Mouse (Mus musculus): ENCODE data around the gene Rbm4. TPM values are rescaled to one million over a fixed set of nuclear protein-coding genes. Genes with fewer than 3 reads are reported as not detected.
A peak's percentile ranks its signal among the peaks of the same experiment; 100 is the strongest.
"Not testable (repeated sequence)": the region's sequence is repeated elsewhere in the genome, so short reads cannot be mapped to it uniquely, and the experiment has no call there.

The Rbm4 gene
- polyA plus RNA-seq, 1 experiment from 2014 or later: 109 TPM

DNA sequence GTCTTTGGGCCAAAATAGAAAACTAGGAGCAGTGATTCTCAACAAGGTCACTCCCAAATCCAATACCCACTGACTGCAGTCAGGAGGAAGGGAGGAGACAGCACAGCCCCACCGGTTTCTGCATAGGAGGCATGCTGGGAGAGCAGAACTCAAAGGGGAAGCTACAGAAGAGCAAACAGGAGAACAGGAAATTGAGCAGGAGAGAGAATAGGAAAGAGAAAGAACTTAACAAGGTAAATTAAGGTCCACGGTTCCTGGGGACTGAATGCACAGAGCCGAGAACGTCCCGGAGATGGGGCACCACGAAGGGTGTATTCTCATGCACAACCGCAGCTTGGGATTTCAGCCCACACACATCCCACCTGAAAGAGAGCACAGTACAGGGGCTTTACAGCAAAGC, 8.5 kb downstream of the Rbm4 start:
- H3K27ac ChIP-seq (replicated peaks; ENCODE audit: low read depth, low read length): no peak overlapping the region
- H3K9ac ChIP-seq (ENCODE audit: low read length): no peak overlapping the region
- no peaks in the 10 kb centered on the region for H3K9me3 ChIP-seq (ENCODE audit: control insufficient read depth, low read length)
- no peak overlapping the region for H3K4me3 ChIP-seq (ENCODE audit: low read depth, low read length)
- 93% methylated on average over 7 of the region's 7 CpGs for WGBS
- H3K4me1 ChIP-seq (ENCODE audit: control insufficient read depth, insufficient read depth, low read length): no peaks in the 10 kb centered on the region
- H3K27me3 ChIP-seq (ENCODE audit: control insufficient read depth, insufficient read depth, low read length): no peaks in the 10 kb centered on the region
- peaks cover 39% of the 10 kb centered on the region for H3K36me3 ChIP-seq (ENCODE audit: control insufficient read depth, insufficient read depth, low read length)
- ATAC-seq (ENCODE audit: insufficient number of reproducible peaks, low FRiP score, low TSS enrichment, low read depth) (no peak), DNase-seq (ENCODE audit: low spot score) (no peak)
- H3K4me2 ChIP-seq (ENCODE audit: low read depth, severe bottlenecking): no peak overlapping the region

DNA sequence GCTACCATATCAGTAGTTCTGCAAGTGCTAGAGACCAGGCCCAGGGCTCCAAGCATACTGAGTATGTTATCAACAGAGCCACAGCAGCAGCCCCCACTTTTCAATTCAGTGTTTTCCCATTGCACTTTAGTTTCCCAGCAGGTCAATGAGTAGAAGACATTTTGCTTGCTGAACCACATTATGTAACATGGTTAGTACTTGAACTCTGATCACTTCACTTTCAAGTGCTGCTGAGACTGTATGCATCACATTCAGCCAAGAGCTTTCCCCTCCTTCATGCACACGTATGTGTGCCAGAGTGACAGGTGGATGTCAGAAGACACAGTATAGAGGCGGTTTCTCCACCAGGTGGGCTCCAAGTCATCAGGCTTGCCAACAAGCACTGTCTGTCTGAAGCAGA, 10.8 kb downstream of the Rbm4 start:
- Histone ChIP-seq H3K9me3 (ENCODE audit: control insufficient read depth, low read length) (no peaks in the 10 kb centered on the region), H3K27ac (replicated peaks; ENCODE audit: low read depth, low read length) (no peak overlapping the region), H3K4me1 (ENCODE audit: control insufficient read depth, insufficient read depth, low read length) (no peaks in the 10 kb centered on the region), H3K36me3 (ENCODE audit: control insufficient read depth, insufficient read depth, low read length) (peaks cover 38% of the 10 kb centered on the region), H3K9ac (ENCODE audit: low read length) (no peak overlapping the region), H3K27me3 (ENCODE audit: control insufficient read depth, insufficient read depth, low read length) (no peaks in the 10 kb centered on the region), H3K4me2 (ENCODE audit: low read depth, severe bottlenecking) (no peak overlapping the region), H3K4me3 (ENCODE audit: low read depth, low read length) (no peak overlapping the region)
- 94% methylated on average over 2 of the region's 2 CpGs for WGBS
- no peak for DNase-seq (ENCODE audit: low spot score)
- no peak for ATAC-seq (ENCODE audit: insufficient number of reproducible peaks, low FRiP score, low TSS enrichment, low read depth)

DNA sequence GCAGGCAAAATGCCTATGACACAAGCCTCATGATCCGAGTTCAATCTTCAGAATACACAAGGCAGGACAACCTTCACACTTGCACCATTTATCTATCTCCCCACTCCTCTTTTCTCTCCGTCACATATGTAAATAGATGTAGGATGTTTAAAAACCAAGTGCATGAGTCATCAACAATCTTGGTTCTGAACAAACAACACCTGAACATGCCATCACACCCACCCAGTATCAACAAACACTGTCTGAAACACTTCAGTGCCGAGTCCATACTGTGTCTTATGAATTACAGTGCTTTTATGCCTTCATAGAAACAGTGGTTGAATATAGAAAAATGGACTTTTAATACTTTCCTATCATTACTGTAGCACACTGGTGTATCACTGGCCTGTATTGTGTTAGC, 20.9 kb downstream of the Rbm4 start:
- no peak overlapping the region for H3K4me2 ChIP-seq (ENCODE audit: low read depth, severe bottlenecking)
- ATAC-seq (ENCODE audit: insufficient number of reproducible peaks, low FRiP score, low TSS enrichment, low read depth): no peak
- H3K36me3 ChIP-seq (ENCODE audit: control insufficient read depth, insufficient read depth, low read length): peaks cover 4% of the 10 kb centered on the region; the same call in 1 of the 2 replicates
- WGBS: 94% methylated on average over 3 of the region's 3 CpGs
- H3K27ac ChIP-seq (replicated peaks; ENCODE audit: low read depth, low read length): no peak overlapping the region
- no peaks in the 10 kb centered on the region for H3K27me3 ChIP-seq (ENCODE audit: control insufficient read depth, insufficient read depth, low read length)
- H3K4me3 ChIP-seq (ENCODE audit: low read depth, low read length): no peak overlapping the region
- no peak for DNase-seq (ENCODE audit: low spot score)
- no peaks in the 10 kb centered on the region for H3K9me3 ChIP-seq (ENCODE audit: control insufficient read depth, low read length)
- H3K9ac ChIP-seq (ENCODE audit: low read length): no peak overlapping the region
- H3K4me1 ChIP-seq (ENCODE audit: control insufficient read depth, insufficient read depth, low read length): no peaks in the 10 kb centered on the region

DNA sequence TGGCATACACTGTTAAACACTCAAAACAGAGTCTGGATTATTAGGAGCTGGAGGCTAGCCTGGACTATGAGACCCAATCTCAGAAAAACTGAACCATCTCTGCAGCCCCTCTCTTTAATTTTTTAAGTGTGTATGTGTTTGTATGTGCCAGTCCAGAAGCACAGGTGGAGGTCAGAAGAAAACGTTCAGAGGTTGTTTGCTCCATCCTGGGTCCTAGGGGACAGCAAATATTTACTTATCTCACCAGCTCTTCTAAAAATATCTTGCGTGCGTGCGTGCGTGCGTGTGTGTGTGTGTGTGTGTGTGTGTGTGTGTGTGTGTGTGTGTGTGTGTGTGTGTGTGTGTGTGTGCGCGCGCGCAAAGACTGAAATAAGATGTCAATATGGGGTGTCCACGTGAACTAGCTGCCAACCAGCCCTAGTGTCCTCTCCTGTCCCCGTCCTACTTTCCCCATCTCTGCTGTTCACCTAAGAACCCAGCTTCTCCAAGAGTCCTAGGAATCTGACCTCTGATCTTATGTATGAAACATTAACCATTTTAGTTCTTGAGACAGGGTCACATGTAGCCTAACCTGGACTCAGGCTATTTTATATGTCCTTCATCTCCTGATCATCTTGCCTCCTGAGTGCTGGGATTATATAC, 26.1 kb downstream of the Rbm4 start:
- Histone ChIP-seq H3K9ac (ENCODE audit: low read length) (no peak overlapping the region), H3K27me3 (ENCODE audit: control insufficient read depth, insufficient read depth, low read length) (no peaks in the 10 kb centered on the region), H3K9me3 (ENCODE audit: control insufficient read depth, low read length) (no peaks in the 10 kb centered on the region), H3K4me1 (ENCODE audit: control insufficient read depth, insufficient read depth, low read length) (no peaks in the 10 kb centered on the region), H3K36me3 (ENCODE audit: control insufficient read depth, insufficient read depth, low read length) (peaks cover 24% of the 10 kb centered on the region), H3K4me3 (ENCODE audit: low read depth, low read length) (no peak overlapping the region), H3K27ac (replicated peaks; ENCODE audit: low read depth, low read length) (no peak overlapping the region), H3K4me2 (ENCODE audit: low read depth, severe bottlenecking) (no peak overlapping the region)
- ATAC-seq (ENCODE audit: insufficient number of reproducible peaks, low FRiP score, low TSS enrichment, low read depth) (no peak), DNase-seq (ENCODE audit: low spot score) (no peak)
- WGBS: 93% methylated on average over 12 of the region's 12 CpGs

DNA sequence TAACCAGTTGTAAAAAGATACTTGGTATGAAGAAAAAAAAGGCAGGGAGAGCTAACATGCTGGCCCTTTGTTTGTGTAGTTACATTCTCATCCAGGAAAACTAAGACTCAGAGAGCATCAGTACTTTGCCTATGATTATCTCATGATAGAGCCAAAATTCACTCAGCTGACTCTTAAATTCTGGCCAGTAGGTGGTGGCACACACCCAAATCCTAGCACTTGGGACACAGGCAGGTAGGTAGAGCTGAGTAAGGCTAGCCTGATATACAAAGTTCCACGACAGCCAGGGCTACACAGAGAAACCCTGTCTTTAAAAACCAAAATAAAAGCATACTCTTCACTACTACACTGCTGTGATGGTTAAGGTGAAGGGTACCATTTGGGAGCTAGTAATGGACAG, 30.8 kb downstream of the Rbm4 start:
- H3K36me3 ChIP-seq (ENCODE audit: control insufficient read depth, insufficient read depth, low read length): peaks cover 28% of the 10 kb centered on the region
- H3K9me3 ChIP-seq (ENCODE audit: control insufficient read depth, low read length): no peaks in the 10 kb centered on the region
- ATAC-seq (ENCODE audit: insufficient number of reproducible peaks, low FRiP score, low TSS enrichment, low read depth): no peak
- no peak for DNase-seq (ENCODE audit: low spot score)
- H3K9ac ChIP-seq (ENCODE audit: low read length): no peak overlapping the region
- H3K27ac ChIP-seq (replicated peaks; ENCODE audit: low read depth, low read length): no peak overlapping the region
- peaks cover 5% of the 10 kb centered on the region for H3K4me1 ChIP-seq (ENCODE audit: control insufficient read depth, insufficient read depth, low read length)
- no peak overlapping the region for H3K4me3 ChIP-seq (ENCODE audit: low read depth, low read length)
- no peaks in the 10 kb centered on the region for H3K27me3 ChIP-seq (ENCODE audit: control insufficient read depth, insufficient read depth, low read length)
- H3K4me2 ChIP-seq (ENCODE audit: low read depth, severe bottlenecking): no peak overlapping the region
- 78% methylated on average over 1 of the region's 1 CpGs for WGBS

DNA sequence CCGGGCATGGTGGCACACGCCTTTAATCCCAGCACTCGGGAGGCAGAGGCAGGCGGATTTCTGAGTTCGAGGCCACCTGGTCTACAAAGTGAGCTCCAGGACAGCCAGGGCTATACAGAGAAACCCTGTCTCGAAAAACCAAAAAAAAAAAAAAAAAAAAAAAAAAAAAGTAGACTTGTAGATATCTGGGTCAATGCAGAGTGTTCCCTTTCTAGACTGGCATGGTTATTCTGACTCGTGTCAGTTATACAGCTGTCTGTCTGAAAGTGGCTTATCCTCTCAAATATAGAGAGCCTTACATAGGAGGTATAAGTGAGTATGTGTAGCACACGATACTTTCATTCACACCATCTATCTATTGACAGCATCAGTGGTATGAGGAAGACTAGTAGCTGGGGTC, 33.2 kb downstream of the Rbm4 start:
- not testable (repeated sequence) for H3K4me1 ChIP-seq (ENCODE audit: control insufficient read depth, insufficient read depth, low read length); H3K27ac ChIP-seq (replicated peaks; ENCODE audit: low read depth, low read length); H3K9me3 ChIP-seq (ENCODE audit: control insufficient read depth, low read length); H3K4me3 ChIP-seq (ENCODE audit: low read depth, low read length); H3K9ac ChIP-seq (ENCODE audit: low read length); H3K4me2 ChIP-seq (ENCODE audit: low read depth, severe bottlenecking); H3K27me3 ChIP-seq (ENCODE audit: control insufficient read depth, insufficient read depth, low read length); DNase-seq (ENCODE audit: low spot score); ATAC-seq (ENCODE audit: insufficient number of reproducible peaks, low FRiP score, low TSS enrichment, low read depth)
- peaks cover 21% of the 10 kb centered on the region for H3K36me3 ChIP-seq (ENCODE audit: control insufficient read depth, insufficient read depth, low read length)
- WGBS: 88% methylated on average over 8 of the region's 8 CpGs

DNA sequence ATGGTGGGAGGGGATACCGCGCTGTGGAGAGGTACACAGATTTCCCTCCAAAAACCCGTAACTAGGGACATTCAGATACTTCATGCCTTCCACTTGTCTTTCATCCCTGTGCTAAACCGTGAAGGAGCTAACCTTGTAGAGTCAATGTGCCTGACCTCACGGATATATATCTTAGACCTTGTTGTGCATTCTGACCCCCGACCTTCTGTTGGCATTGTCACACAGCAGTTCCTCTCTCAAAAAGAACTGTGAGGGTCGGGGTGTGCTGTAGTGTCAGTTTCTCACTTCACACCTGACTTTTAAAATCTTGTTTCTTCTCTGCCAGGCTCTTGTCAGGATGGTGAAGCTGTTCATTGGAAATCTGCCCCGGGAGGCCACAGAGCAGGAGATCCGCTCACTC, 36.8 kb downstream of the Rbm4 start:
- H3K9ac ChIP-seq (ENCODE audit: low read length): peak overlapping the region; percentile 77
- H3K4me1 ChIP-seq (ENCODE audit: control insufficient read depth, insufficient read depth, low read length): peaks cover 10% of the 10 kb centered on the region
- peak overlapping the region; percentile 50 for H3K4me3 ChIP-seq (ENCODE audit: low read depth, low read length)
- H3K27ac ChIP-seq (replicated peaks; ENCODE audit: low read depth, low read length): peak overlapping the region; percentile 73
- H3K36me3 ChIP-seq (ENCODE audit: control insufficient read depth, insufficient read depth, low read length): peaks cover 4% of the 10 kb centered on the region; the same call in 1 of the 2 replicates
- 8% methylated on average over 9 of the region's 9 CpGs for WGBS
- no peaks in the 10 kb centered on the region for H3K9me3 ChIP-seq (ENCODE audit: control insufficient read depth, low read length)
- ATAC-seq (ENCODE audit: insufficient number of reproducible peaks, low FRiP score, low TSS enrichment, low read depth) (peak; percentile 7; the same call in 1 of the 2 replicates), DNase-seq (ENCODE audit: low spot score) (no peak)
- H3K27me3 ChIP-seq (ENCODE audit: control insufficient read depth, insufficient read depth, low read length): no peaks in the 10 kb centered on the region
- peak overlapping the region; percentile 80 for H3K4me2 ChIP-seq (ENCODE audit: low read depth, severe bottlenecking)

DNA sequence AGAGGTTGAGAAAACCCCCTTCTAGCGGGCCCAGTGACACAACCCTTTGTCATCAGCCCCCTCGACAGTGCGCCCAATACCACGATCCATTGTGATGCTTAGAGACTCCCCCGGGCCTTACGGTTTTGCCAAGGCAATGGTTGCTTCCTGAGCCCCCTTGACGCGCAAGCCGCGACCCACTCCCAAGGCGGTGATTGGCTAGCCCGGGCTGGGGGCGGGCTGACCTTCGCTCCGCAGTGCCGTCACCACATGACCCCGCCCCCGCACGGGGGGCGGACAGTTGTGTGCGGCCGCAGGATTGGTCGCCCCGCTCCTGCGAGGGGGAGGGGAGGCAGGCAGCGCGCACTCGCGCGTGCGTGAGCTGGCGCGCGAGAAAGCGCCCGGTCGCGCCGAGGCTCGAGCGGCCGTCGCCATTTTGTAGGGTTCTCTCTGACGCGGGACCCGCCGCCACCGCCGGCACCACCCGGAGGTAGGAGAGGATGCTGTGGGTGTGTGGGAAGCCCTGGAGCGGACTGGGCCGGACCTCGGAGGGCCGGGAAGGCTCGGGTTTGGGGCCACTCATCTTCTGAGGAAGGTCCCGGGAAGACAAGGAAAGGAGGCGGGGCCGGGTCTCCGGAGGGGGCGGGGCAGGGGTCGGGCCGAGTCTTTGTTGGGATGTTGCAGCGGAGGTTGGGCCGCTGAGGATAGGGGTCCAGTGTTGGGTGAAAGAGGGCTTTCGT, 37.3 kb downstream of the Rbm4 start, which contains the start of gene Rbm4b:
Gene Rbm4b, plus strand, starts transcription at position 305 of the 719 bp plus-strand sequence.
- peak; percentile 98 for ATAC-seq (ENCODE audit: insufficient number of reproducible peaks, low FRiP score, low TSS enrichment, low read depth)
- H3K9ac ChIP-seq (ENCODE audit: low read length): peak within 1 kb of the TSS; percentile 77
- under 1% methylated on average over 65 of the region's 65 CpGs for WGBS
- H3K4me2 ChIP-seq (ENCODE audit: low read depth, severe bottlenecking): peak within 1 kb of the TSS; percentile 80
- H3K4me3 ChIP-seq (ENCODE audit: low read depth, low read length): peak within 1 kb of the TSS; percentile 50
- peak; percentile 99 for DNase-seq (ENCODE audit: low spot score)
- H3K36me3 ChIP-seq (ENCODE audit: control insufficient read depth, insufficient read depth, low read length): peaks cover 4% of the 10 kb centered on the region; the same call in 1 of the 2 replicates
- H3K4me1 ChIP-seq (ENCODE audit: control insufficient read depth, insufficient read depth, low read length): peaks cover 10% of the 10 kb centered on the region
- H3K9me3 ChIP-seq (ENCODE audit: control insufficient read depth, low read length): no peaks in the 10 kb centered on the region
- no peaks in the 10 kb centered on the region for H3K27me3 ChIP-seq (ENCODE audit: control insufficient read depth, insufficient read depth, low read length)
- peak within 1 kb of the TSS; percentile 73 for H3K27ac ChIP-seq (replicated peaks; ENCODE audit: low read depth, low read length)

Data from limb, embryonic 11.5 days (tissue).